ENCODE assay signal across 20 mouse cellular contexts in genomic region chr2:4295641-4296040, GRCm38 (mm10).
DNase-seq lines count a peak whose midpoint lies in the region; ATAC-seq and TF ChIP-seq lines count a peak whose summit lies in the region.
"Had no signal": no experiment of that assay in that cellular context is flagged by ENCODE, and none has a peak within 500 bp of the region (broad histone marks: within the 10 kb centered on the region; RNA-seq: fewer than 3 reads in every experiment).

No protein-coding gene starts in this region.

- H3K27ac ChIP-seq in forebrain, embryonic 10.5 days, result peak overlapping the region; percentile 40
- no peak overlapping the region for H3K27ac ChIP-seq in forebrain, postnatal 0 days (ENCODE audit: low read depth, low read length)
- peak overlapping the region; percentile 6; the same call in 1 of the 2 replicates for H3K27ac ChIP-seq in limb, embryonic 13.5 days
- H3K27ac ChIP-seq: embryonic facial prominence, embryonic 13.5 days; heart, embryonic 15.5 days; hindbrain, embryonic 12.5 days had no signal

- no peaks in the 10 kb centered on the region for H3K27me3 ChIP-seq in forebrain, embryonic 10.5 days (ENCODE audit: poor library complexity, severe bottlenecking)
- no peaks in the 10 kb centered on the region for H3K27me3 ChIP-seq in forebrain, postnatal 0 days (ENCODE audit: insufficient read depth, low read length)
- no peaks in the 10 kb centered on the region for H3K27me3 ChIP-seq in limb, embryonic 13.5 days
- H3K27me3 ChIP-seq: embryonic facial prominence, embryonic 13.5 days; heart, embryonic 15.5 days; hindbrain, embryonic 12.5 days had no signal

- no peaks in the 10 kb centered on the region for H3K36me3 ChIP-seq in forebrain, embryonic 10.5 days (replicated peaks)
- H3K36me3 ChIP-seq in forebrain, postnatal 0 days (ENCODE audit: insufficient read depth), result no peaks in the 10 kb centered on the region
- no peaks in the 10 kb centered on the region for H3K36me3 ChIP-seq in limb, embryonic 13.5 days
- H3K36me3 ChIP-seq: embryonic facial prominence, embryonic 13.5 days; heart, embryonic 15.5 days; hindbrain, embryonic 12.5 days had no signal

- DNase-seq in forebrain, embryonic 10.5 days (ENCODE audit: extremely low spot score, low spot score), result no peak
- no peak for DNase-seq in forebrain, postnatal 0 days
- peak; percentile 17 for DNase-seq in 416B (ENCODE audit: low read depth)
- no peak for DNase-seq in frontal cortex, postnatal 25 days (ENCODE audit: low spot score in 2 of 2)
- DNase-seq in frontal cortex, postnatal 14 days (ENCODE audit: low spot score in 2 of 2), result no peak
- DNase-seq: adrenal gland, postnatal 25 days; cerebellum, adult 18-20 months; cerebellum, adult 9-11 months; cerebellum, postnatal 36 days; gastrocnemius, postnatal 14 days; heart, postnatal 4 days; kidney, adult 11 months had no signal

- H3K4me3 ChIP-seq in forebrain, embryonic 10.5 days, result no peak overlapping the region
- no peak overlapping the region for H3K4me3 ChIP-seq in forebrain, postnatal 0 days (ENCODE audit: low read depth, low read length)
- no peak overlapping the region for H3K4me3 ChIP-seq in limb, embryonic 13.5 days
- H3K4me3 ChIP-seq: embryonic facial prominence, embryonic 13.5 days; heart, embryonic 15.5 days; hindbrain, embryonic 12.5 days had no signal

- TF ChIP-seq CTCF in forebrain, postnatal 0 days (IDR thresholded peaks at IDR 0.05; ENCODE audit: low read depth), result no peak

- H3K4me2 ChIP-seq in forebrain, postnatal 0 days (ENCODE audit: low read depth), result no peak overlapping the region
- H3K4me2 ChIP-seq in limb, embryonic 13.5 days (replicated peaks), result no peak overlapping the region
- H3K4me2 ChIP-seq: embryonic facial prominence, embryonic 13.5 days; heart, embryonic 15.5 days; hindbrain, embryonic 12.5 days had no signal

- no peak for ATAC-seq in forebrain, postnatal 0 days
- peak; percentile 61 for ATAC-seq in granulocyte monocyte progenitor cell, adult 5-6 weeks (replicated peaks; ENCODE audit: poor library complexity, severe bottlenecking)
- no peak for ATAC-seq in limb, embryonic 13.5 days (ENCODE audit: low FRiP score, low read depth)
- ATAC-seq: activated CD4-positive, CD25-positive, alpha-beta regulatory T cell, adult 4 months; forebrain, embryonic 14.5 days; hindbrain, embryonic 16.5 days had no signal

- H3K4me1 ChIP-seq in forebrain, embryonic 10.5 days, result peaks cover 47% of the 10 kb centered on the region
- peaks cover 12% of the 10 kb centered on the region; the same call in 1 of the 2 replicates for H3K4me1 ChIP-seq in forebrain, postnatal 0 days (ENCODE audit: insufficient read depth)
- peaks cover 45% of the 10 kb centered on the region for H3K4me1 ChIP-seq in limb, embryonic 13.5 days

- H3K9me3 ChIP-seq in forebrain, embryonic 10.5 days, result no peaks in the 10 kb centered on the region
- H3K9me3 ChIP-seq in forebrain, postnatal 0 days (ENCODE audit: low read length), result no peaks in the 10 kb centered on the region
- H3K9me3 ChIP-seq in limb, embryonic 13.5 days, result no peaks in the 10 kb centered on the region
- H3K9me3 ChIP-seq: embryonic facial prominence, embryonic 13.5 days; heart, embryonic 15.5 days; hindbrain, embryonic 12.5 days had no signal

- H3K9ac ChIP-seq in forebrain, postnatal 0 days, result no peak overlapping the region
- H3K9ac ChIP-seq in limb, embryonic 13.5 days, result no peak overlapping the region
- H3K9ac ChIP-seq: embryonic facial prominence, embryonic 13.5 days; heart, embryonic 15.5 days; hindbrain, embryonic 12.5 days had no signal
